Mouse (Mus musculus) CD8-positive naive resting alpha-beta T cell, adult 2 months (primary cell): ENCODE results near the gene Dock6.
"Not testable (repeated sequence)": the region's sequence is repeated elsewhere in the genome, so short reads cannot be mapped to it uniquely, and the experiment has no call there.

Experiments used
- DNase-seq, 2 experiments: peaks; one replicate each; pipeline ENCODE4 v3.0.0; 2022; ENCODE audit warnings: low read depth in 2 of 2, low spot score in 2 of 2

Dock6 gene

DNA sequence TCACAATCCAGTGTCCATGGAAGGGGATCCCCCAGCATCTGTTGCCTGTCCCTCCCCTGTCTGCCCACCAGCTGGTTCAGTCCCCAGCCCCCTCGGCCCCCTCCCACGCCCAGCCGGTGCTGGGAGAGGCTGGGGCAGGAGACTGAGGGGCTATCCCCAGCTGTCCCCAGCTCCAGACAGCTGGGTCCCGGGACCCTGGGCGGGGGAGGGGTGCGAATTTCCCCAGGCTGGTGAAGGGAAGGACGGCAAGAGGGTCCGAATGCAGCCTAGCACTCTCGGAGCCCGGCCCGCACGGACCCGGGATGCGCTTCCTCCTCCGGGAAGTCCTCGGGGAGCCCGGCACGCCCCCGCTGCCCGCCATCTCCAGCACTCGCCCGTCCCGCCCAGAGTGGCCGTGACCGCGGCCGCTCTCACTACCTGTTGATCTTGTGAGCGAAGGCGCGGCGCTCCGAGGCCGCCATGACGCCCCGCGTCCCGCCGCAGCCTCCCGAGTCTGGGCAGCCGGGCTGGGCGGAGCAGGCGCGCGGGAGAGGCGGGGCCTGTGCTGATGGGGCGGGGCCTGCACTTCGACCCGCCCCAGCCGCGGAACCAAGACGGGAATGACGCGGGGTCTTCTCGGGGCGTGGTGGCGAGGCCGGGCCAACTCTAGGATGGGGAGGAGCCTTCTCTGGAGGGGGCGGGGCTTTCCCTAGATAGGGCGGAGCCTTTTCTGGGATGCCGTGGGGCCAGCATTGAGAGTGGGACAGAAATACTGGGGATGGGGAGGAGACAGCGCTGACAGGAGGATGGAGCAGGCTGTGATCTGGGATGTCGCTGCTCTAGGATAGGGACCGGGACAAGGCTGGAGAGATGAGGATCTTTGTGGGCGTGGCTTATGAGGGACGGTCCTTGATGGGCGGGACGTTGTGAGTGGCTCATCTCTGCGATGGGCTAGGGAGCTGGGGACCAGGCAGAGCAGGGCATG lies at the start of gene Dock6:
TSS of gene Dock6 (minus strand) at position 508 of the 964 bp plus-strand sequence.
- DNase-seq, result peak; percentile 66 to 72

DNA sequence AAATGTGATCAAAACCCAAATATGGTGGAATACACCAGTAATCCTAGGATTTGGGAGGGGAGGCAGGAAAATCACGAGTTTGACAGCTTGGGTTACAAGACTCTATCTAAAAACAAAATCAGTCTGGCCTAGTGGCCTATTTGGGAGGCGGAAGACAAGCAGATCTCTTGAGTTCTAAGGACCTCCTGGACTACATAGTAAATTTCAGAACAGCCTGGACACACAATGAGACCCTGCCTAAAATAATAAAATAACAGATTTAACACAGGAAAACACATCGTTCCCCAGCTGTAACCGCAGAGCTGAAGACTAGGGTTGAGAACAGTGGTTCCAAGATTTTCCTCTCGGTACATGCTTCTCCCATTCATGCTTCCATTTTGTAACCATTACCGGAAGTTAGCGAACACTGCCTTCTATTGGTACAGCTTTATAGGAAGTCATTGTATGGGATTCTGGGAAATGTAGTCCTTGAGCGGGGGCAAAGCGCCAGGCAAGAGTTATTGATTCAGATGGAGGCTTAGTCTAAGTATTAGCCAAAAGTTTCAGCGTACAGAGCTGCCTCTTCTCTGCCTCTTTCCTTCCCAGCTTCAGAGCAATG lies 48.9 kb upstream of the Dock6 start:
- DNase-seq, result peak in 1 of 2 experiments; percentile 35

DNA sequence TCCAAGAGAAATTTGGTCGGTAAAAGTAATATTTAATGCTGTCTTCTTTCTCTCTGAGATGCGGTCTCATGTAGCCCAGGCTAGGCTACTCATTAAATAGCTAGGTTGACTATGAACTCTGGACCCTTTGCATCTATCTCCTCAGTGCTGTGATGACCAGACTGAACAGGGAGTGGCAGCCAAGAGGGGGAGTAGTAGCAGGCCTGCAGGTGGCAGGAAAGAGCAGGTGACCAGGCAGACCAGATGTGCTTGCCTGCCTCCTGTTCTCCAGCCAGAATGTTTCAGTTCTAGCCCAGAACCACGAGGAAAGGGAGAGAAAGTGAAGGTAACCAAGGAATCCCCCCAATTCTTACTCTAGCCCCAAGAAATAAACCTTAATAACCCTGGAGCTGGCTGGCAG lies 36.8 kb upstream of the Dock6 start:
- no peak for DNase-seq

DNA sequence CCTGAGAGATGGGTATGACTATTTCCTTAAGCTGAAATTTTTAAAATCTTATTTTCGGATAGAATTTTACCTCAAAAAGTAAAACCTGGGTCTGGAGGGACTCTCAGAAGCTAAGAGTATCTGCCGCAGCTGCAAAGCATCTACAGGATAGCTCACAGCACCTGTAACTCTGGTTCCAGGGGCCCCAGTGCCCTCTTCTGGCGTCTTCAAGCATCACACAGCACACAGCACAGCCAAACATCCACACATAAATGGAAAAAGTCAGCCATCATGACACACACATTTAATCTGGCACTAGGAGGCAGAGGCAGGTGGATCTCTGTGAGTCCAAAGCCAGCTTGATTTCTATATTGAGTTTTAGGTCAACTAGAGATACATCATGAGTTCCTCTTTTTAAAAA lies 24.2 kb upstream of the Dock6 start:
- no peak for DNase-seq

GRCm38 (mm10) chr9:21872204-21872603 lies 19.8 kb upstream of the Dock6 start:
- no peak for DNase-seq

GRCm38 (mm10) chr9:21870879-21871524 lies 18.6 kb upstream of the Dock6 start:
- peak in 1 of 2 experiments; percentile 17 for DNase-seq

GRCm38 (mm10) chr9:21869290-21869689 lies 16.9 kb upstream of the Dock6 start:
- not testable (repeated sequence) for DNase-seq

GRCm38 (mm10) chr9:21867726-21868125 lies 15.3 kb upstream of the Dock6 start:
- no peak for DNase-seq

- DNase-seq, result no peak
These were observed 14.2 kb upstream of the Dock6 start for GRCm38 (mm10) chr9:21866641-21867040.

- DNase-seq, result no peak
These were observed 13.4 kb upstream of the Dock6 start for GRCm38 (mm10) chr9:21865673-21866398.

DNA sequence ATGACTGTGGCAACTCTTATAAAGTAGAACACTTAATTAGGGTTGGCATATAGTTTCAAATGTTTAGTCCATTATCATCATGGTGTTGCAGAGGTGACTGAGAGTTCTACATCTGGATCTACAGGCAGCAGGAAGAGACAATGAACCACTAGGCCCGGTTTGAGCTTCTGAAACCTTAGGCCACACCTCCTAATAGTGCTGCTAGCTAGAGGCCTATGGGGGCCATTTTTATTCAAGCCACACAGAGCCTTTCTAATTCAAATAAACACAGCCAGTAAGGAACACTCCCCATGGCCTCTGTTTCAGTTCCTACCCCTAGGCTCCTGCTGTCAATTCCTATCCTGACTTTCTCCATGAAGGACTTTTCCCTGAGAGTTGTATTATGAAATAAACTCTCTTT lies 9.7 kb upstream of the Dock6 start:
- no peak for DNase-seq

- not testable (repeated sequence) for DNase-seq
These were observed 7.9 kb upstream of the Dock6 start for GRCm38 (mm10) chr9:21860349-21860748.

DNA sequence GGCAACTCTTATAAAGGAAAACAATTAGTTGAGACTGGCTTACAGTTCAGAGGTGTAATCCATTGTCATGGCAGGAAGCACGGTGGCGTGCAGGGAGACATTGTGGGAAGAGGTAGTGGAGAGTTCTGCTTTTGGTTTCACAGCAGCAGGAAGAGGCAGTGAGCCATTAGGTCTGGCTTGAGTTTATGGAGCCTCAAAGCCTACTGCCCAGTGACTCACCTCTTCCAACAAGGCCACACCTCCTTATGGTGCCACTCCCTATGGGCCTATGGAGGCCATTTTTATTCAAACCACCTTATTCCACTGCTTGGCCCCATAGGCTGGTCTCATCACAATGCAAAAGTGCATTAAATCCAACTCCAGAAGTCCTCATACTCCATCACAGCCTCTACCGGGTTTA lies 7.2 kb upstream of the Dock6 start:
- no peak for DNase-seq

DNA sequence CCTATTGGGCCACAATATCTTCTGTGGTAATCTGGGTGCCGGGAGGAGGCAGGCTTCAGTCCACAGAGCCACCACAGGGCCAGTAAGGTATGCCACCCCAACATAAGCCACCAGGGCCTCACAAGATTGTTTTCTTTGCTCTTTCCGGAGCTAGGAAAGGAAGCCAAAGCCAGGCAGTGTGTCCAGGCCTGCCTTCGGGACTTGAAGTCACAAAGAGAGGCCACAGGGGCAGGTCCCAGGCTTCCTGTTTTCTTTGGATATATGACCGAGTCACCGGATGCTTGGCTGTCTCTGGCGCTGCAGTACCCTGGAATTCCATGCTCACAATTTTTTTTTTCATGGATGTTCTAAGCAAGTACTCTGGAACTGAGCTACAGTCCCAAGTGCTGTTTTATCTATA lies 5.6 kb upstream of the Dock6 start:
- DNase-seq, result no peak

- DNase-seq, result no peak
These were observed 5.1 kb upstream of the Dock6 start for GRCm38 (mm10) chr9:21857501-21857900.

DNA sequence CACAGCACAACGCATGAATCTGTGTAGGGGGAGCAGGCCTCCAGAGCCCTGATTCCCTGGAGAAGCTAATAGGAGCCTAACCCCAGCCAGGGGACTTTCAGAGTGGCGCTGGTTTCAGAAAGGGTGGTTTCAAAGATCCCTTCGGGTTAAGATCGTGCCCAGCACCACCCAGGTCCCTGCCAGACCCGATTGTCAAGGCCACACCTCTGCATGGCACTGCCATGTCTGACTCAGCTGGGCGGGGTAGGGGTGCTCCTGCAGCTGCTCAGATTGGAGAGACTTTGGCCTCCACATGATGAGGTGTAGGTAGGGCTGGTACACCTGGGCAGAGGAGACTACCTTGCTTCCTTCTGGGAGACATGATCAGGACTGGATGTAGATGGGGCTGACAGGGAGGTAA lies 2.5 kb upstream of the Dock6 start:
- DNase-seq, result no peak

DNA sequence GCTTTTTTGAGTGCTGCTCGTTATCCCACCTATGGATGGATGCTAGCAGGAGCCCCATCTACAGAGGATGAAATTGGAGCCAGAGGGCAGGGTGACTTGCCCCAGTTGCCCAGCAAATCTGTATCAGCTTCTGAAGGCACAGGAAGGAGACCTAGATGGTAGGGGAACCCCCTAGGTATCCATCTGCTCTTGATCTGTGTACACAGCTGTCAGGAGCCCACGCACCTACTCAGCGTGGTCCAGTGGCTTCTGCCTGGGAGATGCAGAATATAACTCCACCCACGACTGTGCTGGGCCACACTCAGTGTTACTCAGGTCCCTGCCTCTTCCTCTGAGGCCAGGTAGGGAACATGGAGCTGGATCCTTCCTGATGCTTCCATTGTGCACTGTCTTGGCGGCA lies 1.5 kb upstream of the Dock6 start:
- DNase-seq, result no peak

- no peak for DNase-seq
These were observed 1.4 kb downstream of the Dock6 start for GRCm38 (mm10) chr9:21851084-21851483.

DNA sequence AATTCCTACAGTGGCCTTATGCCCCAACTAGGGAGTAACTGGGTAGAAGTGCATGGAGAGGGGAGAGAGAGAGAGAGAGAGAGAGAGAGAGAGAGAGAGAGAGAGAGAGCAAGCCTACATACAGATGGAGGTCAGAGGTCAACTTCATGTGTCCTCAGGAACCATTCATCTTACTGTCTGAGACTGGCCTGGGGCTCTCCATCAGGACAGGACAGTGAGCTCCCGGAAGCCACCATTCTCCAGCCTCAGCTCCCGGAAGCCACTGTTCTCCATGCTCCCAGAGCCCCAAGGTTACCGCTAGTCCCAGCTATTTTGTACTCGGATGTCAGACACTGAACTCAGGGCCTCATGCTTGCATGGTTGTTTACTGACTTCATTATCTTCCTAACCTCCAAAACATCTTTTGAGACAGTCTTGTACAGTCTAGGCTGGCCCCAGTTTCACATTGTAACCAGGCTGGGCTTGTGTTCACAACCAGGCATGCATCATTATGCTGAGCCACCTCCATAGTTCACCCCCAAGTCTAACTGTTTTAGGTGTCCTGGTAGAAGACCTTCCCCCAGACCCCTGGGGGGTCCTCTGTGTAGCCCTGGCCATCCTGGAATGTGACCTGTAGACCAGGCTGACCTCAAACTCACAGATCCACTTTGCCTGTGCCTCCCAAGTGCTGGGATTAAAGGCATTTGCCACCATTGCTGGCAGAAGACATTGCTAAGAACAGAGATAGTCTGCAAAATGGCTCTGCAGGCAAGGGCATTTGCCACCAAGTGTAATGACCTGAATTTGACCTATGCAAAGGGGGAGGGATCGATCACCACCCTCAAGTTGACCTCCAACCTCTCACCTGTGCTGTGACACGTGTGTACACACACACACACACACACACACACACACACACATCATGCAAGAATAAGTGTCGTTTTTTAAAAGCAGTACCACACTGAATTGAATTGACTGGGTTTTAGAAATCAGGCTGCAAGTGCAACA lies 2.5 kb downstream of the Dock6 start:
- no peak for DNase-seq

GRCm38 (mm10) chr9:21847926-21848325 lies 4.5 kb downstream of the Dock6 start:
- DNase-seq, result no peak
